Mouse (Mus musculus): ENCODE data around the gene Prpsap1. TPM values are rescaled to one million over a fixed set of nuclear protein-coding genes. Genes with fewer than 3 reads are reported as not detected.

The Prpsap1 gene
- polyA plus RNA-seq, 1 experiment from 2014 or later = 81.7 TPM

- peak overlapping the region; percentile 98 for H3K4me2 ChIP-seq
- H3K9me3 ChIP-seq (replicated peaks) = no peaks in the 10 kb centered on the region
- peaks cover 38% of the 10 kb centered on the region for H3K4me1 ChIP-seq (replicated peaks)
- peak overlapping the region; percentile 58; the same call in 1 of the 2 replicates for H3K9ac ChIP-seq
- H3K27ac ChIP-seq = no peak overlapping the region
- peaks cover 65% of the 10 kb centered on the region for H3K27me3 ChIP-seq
- ATAC-seq (replicated peaks; ENCODE audit: insufficient number of reproducible peaks, insufficient read depth, low FRiP score, low read depth) = no peak
- H3K4me3 ChIP-seq = peak overlapping the region; percentile 64
- WGBS = 2% methylated on average over 47 of the region's 48 CpGs
- H3K36me3 ChIP-seq = no peaks in the 10 kb centered on the region
These were observed 37.6 kb upstream of the Prpsap1 start for GRCm38 (mm10) chr11:116531371-116532191.

GRCm38 (mm10) chr11:116530187-116531147 is 36.5 kb upstream of the Prpsap1 start, which contains the start of gene Sphk1:
Gene Sphk1, plus strand, starts transcription at chr11:116530925.
- whole genome bisulfite sequencing = 39% methylated on average over 11 of the region's 11 CpGs

GRCm38 (mm10) chr11:116528636-116529320 is 34.8 kb upstream of the Prpsap1 start:
- no peaks in the 10 kb centered on the region for H3K9me3 ChIP-seq (replicated peaks)
- peaks cover 49% of the 10 kb centered on the region for H3K27me3 ChIP-seq
- H3K36me3 ChIP-seq = no peaks in the 10 kb centered on the region
- no peak overlapping the region for H3K27ac ChIP-seq
- H3K4me2 ChIP-seq = no peak overlapping the region
- ATAC-seq (replicated peaks; ENCODE audit: insufficient number of reproducible peaks, insufficient read depth, low FRiP score, low read depth) = no peak
- no peak overlapping the region for H3K9ac ChIP-seq
- no peak overlapping the region for H3K4me3 ChIP-seq
- H3K4me1 ChIP-seq (replicated peaks) = peaks cover 44% of the 10 kb centered on the region
- 82% methylated on average over 8 of the region's 8 CpGs for WGBS

More at GRCm38 (mm10) chr11:116530187-116531147, 36.5 kb upstream of the Prpsap1 start, which contains the start of gene Sphk1:
- H3K4me1 ChIP-seq (replicated peaks) = peaks cover 38% of the 10 kb centered on the region
- ATAC-seq (replicated peaks; ENCODE audit: insufficient number of reproducible peaks, insufficient read depth, low FRiP score, low read depth) = no peak
- peak within 1 kb of the TSS; percentile 98 for H3K4me2 ChIP-seq
- H3K27ac ChIP-seq = peak within 1 kb of the TSS; percentile 21; the same call in 1 of the 2 replicates
- no peaks in the 10 kb centered on the region for H3K36me3 ChIP-seq
- H3K27me3 ChIP-seq = peaks cover 61% of the 10 kb centered on the region
- no peaks in the 10 kb centered on the region for H3K9me3 ChIP-seq (replicated peaks)
- peak within 1 kb of the TSS; percentile 31; the same call in 1 of the 2 replicates for H3K9ac ChIP-seq
- H3K4me3 ChIP-seq = peak within 1 kb of the TSS; percentile 64

GRCm38 (mm10) chr11:116523699-116524189 is 29.7 kb upstream of the Prpsap1 start:
- WGBS = 32% methylated on average over 5 of the region's 5 CpGs
- H3K36me3 ChIP-seq = no peaks in the 10 kb centered on the region
- H3K9ac ChIP-seq = no peak overlapping the region
- no peak overlapping the region for H3K4me2 ChIP-seq
- 0 out of 2 replicates have a peak, but pooled peaks cover 5% of the 10 kb centered on the region for H3K27me3 ChIP-seq
- no peak overlapping the region for H3K4me3 ChIP-seq
- H3K9me3 ChIP-seq (replicated peaks) = no peaks in the 10 kb centered on the region
- H3K4me1 ChIP-seq (replicated peaks) = peaks cover 22% of the 10 kb centered on the region
- peak; percentile 72 for ATAC-seq (replicated peaks; ENCODE audit: insufficient number of reproducible peaks, insufficient read depth, low FRiP score, low read depth)
- peak overlapping the region; percentile 73 for H3K27ac ChIP-seq

GRCm38 (mm10) chr11:116522886-116523698 is 29.1 kb upstream of the Prpsap1 start:
- Histone ChIP-seq H3K4me3 (no peak overlapping the region), H3K27ac (peak overlapping the region; percentile 73), H3K4me1 (replicated peaks) (peaks cover 25% of the 10 kb centered on the region), H3K27me3 (0 out of 2 replicates have a peak, but pooled peaks cover 4% of the 10 kb centered on the region), H3K9me3 (replicated peaks) (no peaks in the 10 kb centered on the region), H3K9ac (no peak overlapping the region), H3K4me2 (peak overlapping the region; percentile 8; the same call in 1 of the 2 replicates), H3K36me3 (no peaks in the 10 kb centered on the region)
- 31% methylated on average over 16 of the region's 16 CpGs for WGBS
- no peak; the same call in 1 of the 2 replicates for ATAC-seq (replicated peaks; ENCODE audit: insufficient number of reproducible peaks, insufficient read depth, low FRiP score, low read depth)

- H3K27ac ChIP-seq = no peak overlapping the region
These were observed 28.0 kb upstream of the Prpsap1 start for GRCm38 (mm10) chr11:116522046-116522445.

GRCm38 (mm10) chr11:116521143-116521542 is 27.1 kb upstream of the Prpsap1 start:
- Histone ChIP-seq H3K4me1 (replicated peaks) (peaks cover 25% of the 10 kb centered on the region), H3K9me3 (replicated peaks) (no peaks in the 10 kb centered on the region), H3K4me2 (no peak overlapping the region), H3K36me3 (no peaks in the 10 kb centered on the region), H3K27ac (no peak overlapping the region), H3K27me3 (no peaks in the 10 kb centered on the region), H3K9ac (no peak overlapping the region), H3K4me3 (no peak overlapping the region)
- 61% methylated on average over 3 of the region's 3 CpGs for WGBS
- ATAC-seq (replicated peaks; ENCODE audit: insufficient number of reproducible peaks, insufficient read depth, low FRiP score, low read depth) = no peak

More at GRCm38 (mm10) chr11:116522046-116522445, 28.0 kb upstream of the Prpsap1 start:
- Histone ChIP-seq H3K4me2 (no peak overlapping the region), H3K4me3 (no peak overlapping the region), H3K9ac (no peak overlapping the region), H3K9me3 (replicated peaks) (no peaks in the 10 kb centered on the region), H3K27me3 (no peaks in the 10 kb centered on the region), H3K4me1 (replicated peaks) (peaks cover 25% of the 10 kb centered on the region), H3K36me3 (no peaks in the 10 kb centered on the region)
- no peak for ATAC-seq (replicated peaks; ENCODE audit: insufficient number of reproducible peaks, insufficient read depth, low FRiP score, low read depth)
- 84% methylated on average over 3 of the region's 3 CpGs for WGBS

GRCm38 (mm10) chr11:116518482-116518881 is 24.5 kb upstream of the Prpsap1 start:
- Histone ChIP-seq H3K4me1 (replicated peaks) (peaks cover 17% of the 10 kb centered on the region), H3K9ac (no peak overlapping the region), H3K27me3 (peaks cover 5% of the 10 kb centered on the region; the same call in 1 of the 2 replicates), H3K9me3 (replicated peaks) (no peaks in the 10 kb centered on the region), H3K27ac (no peak overlapping the region), H3K4me3 (no peak overlapping the region), H3K36me3 (no peaks in the 10 kb centered on the region), H3K4me2 (no peak overlapping the region)
- 56% methylated on average over 8 of the region's 8 CpGs for WGBS
- ATAC-seq (replicated peaks; ENCODE audit: insufficient number of reproducible peaks, insufficient read depth, low FRiP score, low read depth) = no peak

GRCm38 (mm10) chr11:116515330-116516020 is 21.5 kb upstream of the Prpsap1 start:
- ATAC-seq (replicated peaks; ENCODE audit: insufficient number of reproducible peaks, insufficient read depth, low FRiP score, low read depth) = no peak
- Histone ChIP-seq H3K9ac (no peak overlapping the region), H3K27ac (no peak overlapping the region), H3K4me3 (no peak overlapping the region), H3K4me1 (replicated peaks) (peaks cover 8% of the 10 kb centered on the region; the same call in 1 of the 2 replicates), H3K4me2 (peak overlapping the region; percentile 25; the same call in 1 of the 2 replicates), H3K9me3 (replicated peaks) (no peaks in the 10 kb centered on the region), H3K36me3 (no peaks in the 10 kb centered on the region), H3K27me3 (peaks cover 5% of the 10 kb centered on the region; the same call in 1 of the 2 replicates)
- 27% methylated on average over 24 of the region's 24 CpGs for WGBS
